Mouse (Mus musculus) testis, postnatal 10 days (tissue): Measurements from ENCODE around the gene Ep400.

Source experiments
- DNase-seq: peaks from one replicate; pipeline ENCODE4 v3.0.0; 2021; ENCODE audit warnings: low spot score

Ep400 gene

GRCm38 (mm10) chr5:110770448-110771158, at the start of gene Ep400:
Gene Ep400 (minus strand): TSS chr5:110770717.
- peak; percentile 100 for DNase-seq

DNA sequence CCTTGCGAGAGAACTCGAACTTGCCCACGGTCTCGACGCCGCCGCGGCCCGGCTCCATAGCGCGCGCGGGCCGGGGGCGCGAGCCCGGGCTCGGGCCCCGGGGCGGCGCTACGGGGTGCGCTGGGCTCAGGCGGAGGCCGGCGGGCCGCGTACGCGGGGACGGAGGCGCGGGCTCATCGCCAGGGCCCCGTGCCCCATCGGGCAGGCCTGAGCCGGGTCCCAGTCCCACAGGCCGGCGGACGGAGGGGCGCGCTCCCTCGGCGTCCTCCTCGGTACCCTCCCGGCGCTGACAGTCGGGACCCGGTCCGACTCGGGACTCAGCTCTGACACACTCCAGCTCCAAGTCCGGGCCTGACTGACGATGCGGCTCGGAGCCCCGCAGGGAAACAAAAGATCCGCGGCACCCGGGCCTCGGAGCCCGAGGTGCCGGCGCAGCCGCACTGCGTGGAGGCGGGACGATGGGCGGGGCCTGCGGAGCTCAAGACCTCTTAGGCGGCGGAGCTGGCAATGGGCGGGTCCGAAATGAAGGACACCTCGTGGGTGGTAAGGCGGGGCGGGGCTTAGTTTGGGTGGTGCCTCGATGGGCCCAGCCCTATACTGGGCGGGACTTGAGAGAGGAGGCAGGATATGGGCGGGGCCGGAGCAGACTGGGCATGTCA, 39.3 kb upstream of the Ep400 start, which contains the start of gene Ulk1:
Gene Ulk1 (minus strand): TSS at position 431 of the 659 bp plus-strand sequence.
- peak; percentile 100 for DNase-seq

- no peak for DNase-seq
These were observed 38.5 kb upstream of the Ep400 start for GRCm38 (mm10) chr5:110808821-110809666.

- peak; percentile 85 for DNase-seq
These were observed 37.6 kb upstream of the Ep400 start for GRCm38 (mm10) chr5:110808061-110808631.

GRCm38 (mm10) chr5:110807453-110807852, 36.9 kb upstream of the Ep400 start:
- DNase-seq: no peak

GRCm38 (mm10) chr5:110806676-110807075, 36.2 kb upstream of the Ep400 start:
- DNase-seq: no peak

DNA sequence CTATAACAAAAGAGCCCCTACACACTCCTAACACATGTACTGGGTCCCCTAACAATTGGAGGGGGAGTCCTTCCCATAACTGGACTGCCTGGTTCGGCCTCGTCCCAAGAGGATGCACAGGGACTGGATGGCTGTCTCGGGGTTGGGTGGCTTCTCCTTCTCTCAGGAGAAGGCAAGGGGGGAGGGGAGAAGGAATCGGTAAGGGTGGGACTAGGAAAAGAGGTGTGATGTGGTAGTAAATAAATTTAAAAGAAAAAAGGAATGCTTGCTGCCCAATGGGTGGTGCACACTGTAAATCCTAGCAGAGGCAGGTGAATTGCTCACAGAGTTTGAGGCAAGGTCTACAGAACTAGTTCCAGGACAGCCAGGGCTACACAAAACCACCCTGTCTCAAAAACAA, 35.6 kb upstream of the Ep400 start:
- DNase-seq: no peak

GRCm38 (mm10) chr5:110804012-110804743, 33.7 kb upstream of the Ep400 start:
- DNase-seq: no peak

- no peak for DNase-seq
These were observed 32.3 kb upstream of the Ep400 start for GRCm38 (mm10) chr5:110802809-110803208.

GRCm38 (mm10) chr5:110802186-110802585, 31.7 kb upstream of the Ep400 start:
- no peak for DNase-seq

GRCm38 (mm10) chr5:110801036-110801624, 30.6 kb upstream of the Ep400 start:
- no peak for DNase-seq

DNA sequence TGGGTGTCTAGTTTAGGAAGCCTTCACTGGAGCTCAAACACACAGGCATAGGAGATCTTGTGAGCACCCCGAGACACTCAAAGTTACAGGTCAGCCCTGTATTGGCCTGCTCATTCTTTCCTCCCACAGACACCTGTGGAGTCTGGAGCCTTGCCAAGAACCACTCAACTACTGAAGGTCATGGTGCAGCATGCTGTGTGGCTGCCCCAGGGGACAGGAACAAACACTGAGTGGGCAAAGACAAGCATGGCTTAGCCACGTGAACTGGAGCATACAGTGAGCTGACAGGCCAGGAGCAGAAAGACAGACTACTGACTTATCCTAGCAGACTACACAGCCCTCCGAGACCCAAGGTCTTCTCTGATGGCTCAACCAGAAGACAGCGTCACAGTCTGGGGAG, 27.2 kb upstream of the Ep400 start:
- DNase-seq: no peak

- no peak for DNase-seq
These were observed 23.8 kb upstream of the Ep400 start for GRCm38 (mm10) chr5:110794363-110794762.

DNA sequence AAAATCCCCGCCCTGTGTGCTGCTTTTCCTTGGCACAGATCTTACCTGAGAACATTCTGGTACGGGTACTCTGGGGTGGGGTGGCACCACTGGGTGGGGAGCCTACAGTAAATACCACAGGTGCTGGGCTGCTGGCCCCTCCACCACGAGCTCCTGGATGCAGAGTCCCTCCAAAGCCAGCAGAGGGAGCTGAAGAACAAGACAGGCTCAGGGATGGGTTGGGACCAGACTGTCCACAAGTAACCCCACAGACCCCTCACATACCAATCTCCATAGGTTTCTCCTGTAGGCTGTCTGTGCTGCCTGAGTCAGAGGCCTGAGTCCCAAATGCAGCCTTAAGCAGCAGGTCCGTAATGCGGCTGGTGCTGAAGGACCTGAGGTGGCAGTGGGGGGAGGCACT, 18.2 kb upstream of the Ep400 start:
- no peak for DNase-seq

DNA sequence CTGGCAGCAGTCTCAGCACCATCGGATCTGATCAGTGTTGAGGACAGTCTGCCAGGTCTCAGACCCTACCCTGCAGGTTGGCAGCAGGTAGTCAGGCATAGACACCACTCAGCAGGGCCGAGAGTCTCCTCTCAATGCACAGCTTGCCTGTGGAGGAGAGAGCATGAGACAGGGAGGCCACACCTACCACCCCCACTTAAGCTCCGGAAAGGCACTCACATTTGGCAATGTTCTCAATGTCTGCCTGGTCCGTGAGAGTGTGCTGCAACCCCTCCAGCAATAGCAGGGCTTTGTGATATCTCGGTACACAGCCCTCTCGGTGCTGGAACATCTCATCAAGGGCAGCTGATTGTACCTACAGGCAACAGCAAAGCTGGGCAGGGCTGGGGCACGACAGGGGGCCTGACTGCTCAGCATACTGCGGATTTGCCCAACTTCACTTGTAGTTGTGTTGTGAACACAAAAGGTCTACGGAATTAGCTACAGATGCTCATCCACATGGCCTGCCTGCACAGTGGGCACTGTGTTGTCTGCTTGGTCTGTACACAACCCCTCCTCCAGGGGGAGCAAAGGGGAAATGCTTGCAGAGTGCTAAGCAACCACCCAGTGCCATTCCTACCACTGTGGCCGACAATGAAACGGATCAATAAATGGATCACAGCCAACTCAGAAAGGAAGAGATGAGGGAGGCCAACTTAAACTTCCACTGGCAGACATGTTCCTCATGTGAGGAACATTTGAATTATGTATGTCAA, 15.7 kb upstream of the Ep400 start:
- DNase-seq: no peak

DNA sequence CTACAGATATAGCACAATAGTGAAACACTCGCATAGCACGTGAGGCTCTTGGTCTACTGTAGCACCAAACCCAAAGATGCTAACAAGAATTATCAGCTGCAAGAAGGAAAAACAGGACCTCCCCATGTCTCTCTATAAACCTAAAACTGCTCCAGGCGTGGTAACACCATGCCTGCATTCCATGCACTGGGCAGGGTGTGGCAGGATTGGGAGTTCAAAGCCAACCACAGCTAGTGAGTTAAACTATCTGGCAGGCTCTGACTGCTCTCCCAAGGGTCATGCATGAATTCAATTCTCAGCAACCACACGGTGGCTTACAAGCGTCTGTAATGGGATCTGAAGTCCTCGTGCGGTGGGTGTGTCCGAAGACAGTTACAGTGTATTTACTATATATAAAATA, 12.6 kb upstream of the Ep400 start:
- peak; percentile 31 for DNase-seq

GRCm38 (mm10) chr5:110781529-110782238, 11.2 kb upstream of the Ep400 start:
- DNase-seq: peak; percentile 33

DNA sequence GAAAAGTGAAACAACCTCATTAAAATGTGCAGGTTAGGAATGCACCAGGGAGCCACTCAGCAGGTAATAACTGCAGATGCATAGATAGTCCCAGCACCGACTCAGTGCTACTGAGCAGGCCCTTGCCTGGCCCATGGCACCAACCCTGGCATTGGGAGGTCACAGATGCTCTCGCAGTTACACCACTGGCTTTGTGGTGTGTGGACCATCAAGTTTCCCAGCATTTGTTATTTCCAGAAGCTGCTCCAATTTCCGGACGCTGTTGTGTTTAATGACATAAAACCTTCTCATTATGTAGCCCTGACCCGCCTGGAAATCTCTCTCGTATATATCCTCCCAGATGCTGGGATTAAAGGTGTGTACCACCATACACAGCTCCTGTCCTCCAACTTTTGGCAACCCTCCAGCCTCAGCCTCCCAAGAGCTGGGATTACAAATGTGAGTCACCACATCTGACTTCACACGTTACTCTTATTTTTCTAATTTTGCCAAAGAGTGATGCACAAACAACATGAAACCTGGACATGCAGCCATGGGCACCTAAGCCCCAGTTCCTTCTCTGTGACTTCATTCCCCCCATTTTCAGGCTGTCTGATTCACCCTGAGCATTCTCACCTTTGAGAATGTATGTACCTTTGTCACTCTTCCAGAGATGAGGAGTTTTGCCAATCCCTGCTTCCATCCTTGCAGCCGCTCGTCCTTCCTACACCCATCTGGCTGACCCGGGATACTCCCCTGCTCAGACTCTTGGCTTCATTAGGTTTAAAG, 10.4 kb upstream of the Ep400 start:
- peak; percentile 70 for DNase-seq
